Mouse (Mus musculus) liver, embryonic 18 days (tissue): Measurements from ENCODE around the gene Mnt. TPM values are rescaled to one million over a fixed set of nuclear protein-coding genes. Genes with fewer than 3 reads are reported as not detected.

ENCODE experiments used
- polyA plus RNA-seq: library from polyadenylated mRNA; depleted of rRNA; stranded (reverse); fragments of >200 nt; gene quantifications from 2 replicates; pipeline ENCODE4 v1.2.3, GENCODE M21; 2012; rRNA removed

Mnt gene
- polyA plus RNA-seq = 1.9 and 2.1 TPM in 2 replicates

DNA sequence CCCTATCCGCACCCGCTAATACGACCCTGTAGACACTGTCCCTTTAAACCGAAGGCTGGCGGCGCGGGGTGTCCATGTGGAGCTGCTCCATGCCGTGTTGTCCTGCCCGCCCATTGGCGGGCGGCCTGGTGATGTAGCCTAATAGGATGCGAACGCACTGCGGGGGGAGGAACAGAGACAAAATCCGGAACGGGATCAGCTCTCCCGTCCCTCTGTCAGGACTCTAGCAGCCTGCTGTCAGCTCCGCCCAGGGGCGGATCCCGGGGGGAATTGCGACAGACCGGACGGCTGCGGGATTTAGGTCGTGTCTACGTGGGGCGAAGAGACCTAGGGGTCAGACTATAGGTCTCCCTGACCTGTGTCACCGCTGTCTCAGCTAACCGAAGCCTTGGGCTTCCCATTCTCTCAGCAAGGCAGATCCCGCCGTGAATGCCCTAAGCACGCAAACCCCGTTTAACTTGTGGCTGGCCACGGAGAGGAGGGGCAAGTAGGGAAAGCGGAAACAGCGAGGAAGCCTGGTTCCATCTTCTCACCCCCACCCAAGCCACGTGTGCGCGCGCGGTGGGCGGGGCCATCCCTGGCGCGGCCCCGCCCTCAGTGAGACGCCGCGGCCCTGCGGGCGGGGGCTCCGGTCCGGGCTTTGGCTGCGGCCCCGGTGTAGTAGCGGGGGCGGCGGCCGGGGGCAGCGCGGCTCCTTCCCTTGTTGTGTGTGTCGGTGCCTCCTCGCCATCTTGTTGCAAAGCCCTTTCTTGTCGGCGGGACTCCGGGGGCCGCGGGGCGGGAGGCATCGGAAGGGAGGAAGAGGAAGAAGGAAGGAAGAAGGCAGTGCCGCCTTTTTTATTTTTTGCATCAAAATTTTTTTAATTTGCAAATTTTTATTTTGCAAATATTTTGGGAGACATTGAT, at the start of gene Mnt:
Gene Mnt (plus strand): TSS at position 665 of the 906 bp plus-strand sequence.

Other genes with a start within 250 kb of the Mnt start
- gene Rap1gap2, start 220.0 kb upstream of the Mnt start, polyA plus RNA-seq = 1.7 and 2.2 TPM in 2 replicates
- 7.1 and 8.0 TPM in 2 replicates for gene Ccdc92b, start 211.3 kb upstream of the Mnt start, polyA plus RNA-seq
- 40.8 and 47.9 TPM in 2 replicates for gene Cluh, start 181.4 kb upstream of the Mnt start, polyA plus RNA-seq
- gene Pafah1b1, start 106.2 kb upstream of the Mnt start, polyA plus RNA-seq = 14.8 and 15.2 TPM in 2 replicates
- 4.0 and 4.3 TPM in 2 replicates for gene Mettl16, start 60.1 kb upstream of the Mnt start, polyA plus RNA-seq
- gene Sgsm2, start 66.1 kb downstream of the Mnt start, polyA plus RNA-seq = 1.8 and 2.1 TPM in 2 replicates
- gene Tsr1, start 67.2 kb downstream of the Mnt start, polyA plus RNA-seq = 13.0 and 14.5 TPM in 2 replicates
- 6.1 and 7.0 TPM in 2 replicates for gene Smg6, start 94.9 kb downstream of the Mnt start, polyA plus RNA-seq
- gene Srr, start 95.0 kb downstream of the Mnt start, polyA plus RNA-seq = 2.8 and 3.1 TPM in 2 replicates